Mouse (Mus musculus): ENCODE measurements around the gene Pcnx. TPM values are rescaled to one million over a fixed set of nuclear protein-coding genes. Genes with fewer than 3 reads are reported as not detected.

The Pcnx gene
- total and polyA plus RNA-seq, 2 experiments from 2014 or later = 8.2 to 46.6 TPM

GRCm38 (mm10) chr12:81883255-81884106 is 23.7 kb downstream of the Pcnx start:
- ATAC-seq (ENCODE audit: low FRiP score) = no peak
- Histone ChIP-seq H3K4me2 (ENCODE audit: low read depth, low read length, poor library complexity, severe bottlenecking) (no peak overlapping the region), H3K36me3 (ENCODE audit: insufficient read depth, low read length) (no peaks in the 10 kb centered on the region), H3K9me3 (ENCODE audit: low read length) (no peaks in the 10 kb centered on the region), H3K9ac (replicated peaks; ENCODE audit: low read length, poor library complexity, severe bottlenecking) (no peak overlapping the region), H3K27ac (ENCODE audit: low read depth, low read length) (no peak overlapping the region), H3K4me1 (ENCODE audit: insufficient read depth, low read length) (no peaks in the 10 kb centered on the region), H3K27me3 (ENCODE audit: insufficient read depth, low read length) (no peaks in the 10 kb centered on the region), H3K4me3 (ENCODE audit: low read depth, low read length) (no peak overlapping the region)
- no peak for TF ChIP-seq CTCF (IDR thresholded peaks at IDR 0.05)
- DNase-seq (ENCODE audit: low spot score) = no peak
- WGBS = 73% methylated on average over 11 of the region's 11 CpGs

- no peak for TF ChIP-seq CTCF (IDR thresholded peaks at IDR 0.05)
- WGBS = 89% methylated on average over 3 of the region's 3 CpGs
- no peak for DNase-seq (ENCODE audit: low spot score)
- H3K27ac ChIP-seq (ENCODE audit: low read depth, low read length) = no peak overlapping the region
- H3K9ac ChIP-seq (replicated peaks; ENCODE audit: low read length, poor library complexity, severe bottlenecking) = no peak overlapping the region
- no peaks in the 10 kb centered on the region for H3K4me1 ChIP-seq (ENCODE audit: insufficient read depth, low read length)
- no peak overlapping the region for H3K4me3 ChIP-seq (ENCODE audit: low read depth, low read length)
- H3K27me3 ChIP-seq (ENCODE audit: insufficient read depth, low read length) = no peaks in the 10 kb centered on the region
- no peaks in the 10 kb centered on the region for H3K36me3 ChIP-seq (ENCODE audit: insufficient read depth, low read length)
- no peak for ATAC-seq (ENCODE audit: low FRiP score)
- H3K4me2 ChIP-seq (ENCODE audit: low read depth, low read length, poor library complexity, severe bottlenecking) = no peak overlapping the region
- no peaks in the 10 kb centered on the region for H3K9me3 ChIP-seq (ENCODE audit: low read length)
Measured at GRCm38 (mm10) chr12:81884107-81884398, 24.2 kb downstream of the Pcnx start.

- H3K9me3 ChIP-seq (ENCODE audit: low read length) = no peaks in the 10 kb centered on the region
- DNase-seq (ENCODE audit: low spot score) = no peak
Measured at GRCm38 (mm10) chr12:81884983-81885382, 25.2 kb downstream of the Pcnx start.

GRCm38 (mm10) chr12:81885982-81886381 is 26.2 kb downstream of the Pcnx start:
- no peak overlapping the region for H3K27ac ChIP-seq (ENCODE audit: low read depth, low read length)
- H3K4me3 ChIP-seq (ENCODE audit: low read depth, low read length) = no peak overlapping the region
- H3K4me1 ChIP-seq (ENCODE audit: insufficient read depth, low read length) = no peaks in the 10 kb centered on the region
- H3K36me3 ChIP-seq (ENCODE audit: insufficient read depth, low read length) = no peaks in the 10 kb centered on the region
- H3K27me3 ChIP-seq (ENCODE audit: insufficient read depth, low read length) = no peaks in the 10 kb centered on the region
- WGBS = 93% methylated on average over 4 of the region's 4 CpGs
- ATAC-seq (ENCODE audit: low FRiP score) (no peak), DNase-seq (ENCODE audit: low spot score) (no peak)
- H3K9me3 ChIP-seq (ENCODE audit: low read length) = no peaks in the 10 kb centered on the region
- H3K4me2 ChIP-seq (ENCODE audit: low read depth, low read length, poor library complexity, severe bottlenecking) = no peak overlapping the region
- H3K9ac ChIP-seq (replicated peaks; ENCODE audit: low read length, poor library complexity, severe bottlenecking) = no peak overlapping the region
- no peak for TF ChIP-seq CTCF (IDR thresholded peaks at IDR 0.05)

More at GRCm38 (mm10) chr12:81884983-81885382, 25.2 kb downstream of the Pcnx start:
- WGBS = 79% methylated on average over 5 of the region's 5 CpGs
- H3K27ac ChIP-seq (ENCODE audit: low read depth, low read length) = no peak overlapping the region
- H3K9ac ChIP-seq (replicated peaks; ENCODE audit: low read length, poor library complexity, severe bottlenecking) = no peak overlapping the region
- no peak overlapping the region for H3K4me3 ChIP-seq (ENCODE audit: low read depth, low read length)
- H3K27me3 ChIP-seq (ENCODE audit: insufficient read depth, low read length) = no peaks in the 10 kb centered on the region
- no peaks in the 10 kb centered on the region for H3K36me3 ChIP-seq (ENCODE audit: insufficient read depth, low read length)
- H3K4me1 ChIP-seq (ENCODE audit: insufficient read depth, low read length) = no peaks in the 10 kb centered on the region
- no peak overlapping the region for H3K4me2 ChIP-seq (ENCODE audit: low read depth, low read length, poor library complexity, severe bottlenecking)
- no peak for TF ChIP-seq CTCF (IDR thresholded peaks at IDR 0.05)
- no peak for ATAC-seq (ENCODE audit: low FRiP score)

GRCm38 (mm10) chr12:81888954-81889353 is 29.1 kb downstream of the Pcnx start:
- no peaks in the 10 kb centered on the region for H3K4me1 ChIP-seq (ENCODE audit: insufficient read depth, low read length)
- no peak overlapping the region for H3K9ac ChIP-seq (replicated peaks; ENCODE audit: low read length, poor library complexity, severe bottlenecking)
- H3K27ac ChIP-seq (ENCODE audit: low read depth, low read length) = no peak overlapping the region
- no peak overlapping the region for H3K4me2 ChIP-seq (ENCODE audit: low read depth, low read length, poor library complexity, severe bottlenecking)
- no peaks in the 10 kb centered on the region for H3K36me3 ChIP-seq (ENCODE audit: insufficient read depth, low read length)
- 94% methylated on average over 5 of the region's 5 CpGs for WGBS
- DNase-seq (ENCODE audit: low spot score) (no peak), ATAC-seq (ENCODE audit: low FRiP score) (no peak)
- no peaks in the 10 kb centered on the region for H3K9me3 ChIP-seq (ENCODE audit: low read length)
- TF ChIP-seq CTCF (IDR thresholded peaks at IDR 0.05) = no peak
- no peak overlapping the region for H3K4me3 ChIP-seq (ENCODE audit: low read depth, low read length)
- no peaks in the 10 kb centered on the region for H3K27me3 ChIP-seq (ENCODE audit: insufficient read depth, low read length)

- Histone ChIP-seq H3K4me2 (ENCODE audit: low read depth, low read length, poor library complexity, severe bottlenecking) (no peak overlapping the region), H3K9ac (replicated peaks; ENCODE audit: low read length, poor library complexity, severe bottlenecking) (no peak overlapping the region), H3K36me3 (ENCODE audit: insufficient read depth, low read length) (peaks cover 4% of the 10 kb centered on the region; the same call in 1 of the 2 replicates), H3K9me3 (ENCODE audit: low read length) (no peaks in the 10 kb centered on the region), H3K4me1 (ENCODE audit: insufficient read depth, low read length) (no peaks in the 10 kb centered on the region), H3K27ac (ENCODE audit: low read depth, low read length) (no peak overlapping the region), H3K27me3 (ENCODE audit: insufficient read depth, low read length) (no peaks in the 10 kb centered on the region), H3K4me3 (ENCODE audit: low read depth, low read length) (no peak overlapping the region)
- DNase-seq (ENCODE audit: low spot score) (no peak), ATAC-seq (ENCODE audit: low FRiP score) (no peak)
- whole genome bisulfite sequencing = 97% methylated on average over 1 of the region's 1 CpGs
- no peak for TF ChIP-seq CTCF (IDR thresholded peaks at IDR 0.05)
Measured at GRCm38 (mm10) chr12:81891946-81892345, 32.1 kb downstream of the Pcnx start.
